Mouse (Mus musculus) macrophage (primary cell): ENCODE results near the gene Sfrp2. TPM values are rescaled to one million over a fixed set of nuclear protein-coding genes. Genes with fewer than 3 reads are reported as not detected.

Experiments
- polyA plus RNA-seq: library from polyadenylated mRNA; stranded (reverse); fragments of 250-400 nt; gene quantifications from 3 replicates; pipeline ENCODE4 v1.2.4, GENCODE M21; 2018; ENCODE audit warnings: inconsistent platforms

Sfrp2 gene
- polyA plus RNA-seq, 1 experiment from 2014 or later: not detected

Other genes starting within 250 kb of the Sfrp2 start
- 28.8 to 125 TPM (median 41.5 TPM) in 3 replicates for gene Tlr2, start 75.4 kb downstream of the Sfrp2 start, polyA plus RNA-seq